Mouse (Mus musculus) embryonic fibroblast, embryonic 13.5 days (primary cell): ENCODE data around the gene Opn4.

Source experiments
- CTCF ChIP-seq: IDR thresholded peaks from 2 replicates; pipeline ENCODE4 v1.5.1; 2011; ENCODE audit warnings: mild to moderate bottlenecking, control low read depth, low read length, moderate library complexity, borderline replicate concordance; ENCODE audit not compliant: insufficient read depth
- POLR2A ChIP-seq: IDR thresholded peaks from 2 replicates; pipeline ENCODE4 v1.6.1; 2011; ENCODE audit warnings: low read depth, mild to moderate bottlenecking, control low read depth, low read length, moderate library complexity

DNA sequence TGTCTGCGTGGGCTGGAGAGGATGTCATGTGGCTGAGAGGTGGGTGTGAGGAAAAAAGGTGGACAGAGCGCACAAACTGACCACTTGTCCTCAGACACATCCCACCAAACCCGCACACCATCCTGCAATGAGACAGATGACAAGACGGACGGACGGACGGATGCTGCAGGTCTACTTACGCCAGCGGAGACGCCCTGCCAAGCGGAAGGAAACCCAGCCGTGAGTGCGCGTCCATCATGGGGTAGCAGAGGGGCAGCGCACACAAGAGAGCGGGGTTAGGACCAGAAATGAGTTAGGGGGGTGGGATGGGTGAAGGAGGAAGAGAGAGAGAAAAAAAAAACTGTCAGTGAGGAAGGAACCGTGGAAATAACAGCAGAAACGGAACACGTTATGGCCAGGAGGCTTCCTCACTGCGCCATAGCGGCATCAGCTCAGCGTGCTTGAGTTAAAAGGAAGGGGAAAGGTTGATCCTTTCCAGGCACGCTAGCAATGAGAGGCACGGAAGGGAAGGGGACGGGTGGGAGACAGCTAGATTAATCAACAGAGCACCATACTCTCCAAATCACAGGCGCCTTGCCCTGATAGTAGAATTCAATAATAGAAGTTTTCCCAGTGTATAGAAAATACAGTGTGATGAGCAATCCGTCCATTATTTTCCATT lies 30.3 kb downstream of the Opn4 start:
- TF ChIP-seq POLR2A (no peak), CTCF (no peak)
